Mouse (Mus musculus): ENCODE data around the gene Endod1. TPM values are rescaled to one million over a fixed set of nuclear protein-coding genes. Genes with fewer than 3 reads are reported as not detected.
"Not testable (repeated sequence)": the region's sequence is repeated elsewhere in the genome, so short reads cannot be mapped to it uniquely, and the experiment has no call there.

Gene Endod1
- polyA plus RNA-seq, 1 experiment from 2014 or later = 18.3 TPM

DNA sequence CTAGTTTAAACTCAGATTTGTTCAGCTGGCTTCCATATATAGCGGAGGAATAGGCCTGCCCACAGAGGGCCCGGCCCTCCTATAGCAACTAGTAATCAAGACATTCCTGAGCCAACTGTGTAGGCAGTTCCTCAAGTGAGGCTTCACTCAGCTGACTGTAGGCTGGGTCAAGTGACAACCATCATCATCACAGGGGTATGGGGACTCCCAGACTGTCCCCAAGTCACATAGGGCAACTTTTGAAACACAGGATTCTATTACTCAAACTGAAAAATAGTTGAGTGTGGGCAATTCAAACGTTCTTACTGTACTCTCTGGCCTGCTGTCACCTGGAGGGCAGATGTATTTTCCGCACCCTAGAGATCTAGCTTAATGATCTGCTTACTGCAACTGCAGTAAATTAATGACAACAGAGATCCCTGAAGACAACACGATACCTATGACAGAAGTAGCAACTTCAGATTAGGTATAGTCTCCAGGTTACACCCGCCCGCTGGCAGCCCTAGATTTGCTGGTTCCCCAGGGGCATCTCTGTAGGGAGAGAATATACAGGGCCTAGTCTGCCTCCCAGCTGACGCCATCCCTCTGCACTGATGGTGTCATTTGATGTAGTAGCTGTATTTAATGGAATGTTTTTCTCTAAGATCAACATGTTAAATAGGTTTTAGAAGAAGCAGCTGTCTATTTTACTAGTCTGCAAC lies 19.1 kb downstream of the Endod1 start:
- Histone ChIP-seq H3K36me3 (ENCODE audit: insufficient read depth, low read length) (no peaks in the 10 kb centered on the region), H3K9ac (ENCODE audit: low read depth, low read length) (no peak overlapping the region), H3K4me3 (replicated peaks; ENCODE audit: low read depth, low read length) (no peak overlapping the region), H3K27me3 (ENCODE audit: insufficient read depth, low read length) (no peaks in the 10 kb centered on the region), H3K9me3 (replicated peaks; ENCODE audit: low read length) (no peaks in the 10 kb centered on the region), H3K4me1 (replicated peaks; ENCODE audit: insufficient read depth, low read length) (no peaks in the 10 kb centered on the region), H3K27ac (no peak overlapping the region), H3K4me2 (ENCODE audit: low read length) (no peak overlapping the region)
- no peak for ATAC-seq (replicated peaks; ENCODE audit: low FRiP score, low read depth)
- no peak for DNase-seq (ENCODE audit: low spot score)
- no peak for TF ChIP-seq CTCF (IDR thresholded peaks at IDR 0.05; ENCODE audit: low read depth)
- WGBS = 80% methylated on average over 8 of the region's 8 CpGs

DNA sequence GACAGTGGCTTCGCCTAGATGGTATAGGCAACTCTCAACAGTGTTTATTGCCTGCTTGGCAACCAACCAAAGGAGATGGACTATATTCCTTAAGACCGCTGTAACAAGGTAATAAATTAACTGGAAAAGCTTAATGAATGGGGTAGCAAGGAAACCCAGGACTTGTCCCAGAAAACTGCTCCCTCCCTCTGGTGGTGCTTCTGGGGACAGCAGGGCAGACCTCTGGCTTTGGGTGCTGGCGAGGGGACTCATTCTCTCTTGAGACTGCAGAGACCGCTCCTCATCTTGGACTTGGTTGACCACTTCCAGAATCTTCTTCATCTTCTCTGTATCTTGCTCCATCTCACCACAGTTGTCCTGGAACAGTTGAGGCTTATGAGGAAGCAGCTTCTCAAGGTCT lies 24.3 kb downstream of the Endod1 start:
- TF ChIP-seq CTCF (IDR thresholded peaks at IDR 0.05; ENCODE audit: low read depth) = peak; percentile 62
- H3K9me3 ChIP-seq (replicated peaks; ENCODE audit: low read length) = no peaks in the 10 kb centered on the region
- H3K27me3 ChIP-seq (ENCODE audit: insufficient read depth, low read length) = no peaks in the 10 kb centered on the region
- no peaks in the 10 kb centered on the region for H3K36me3 ChIP-seq (ENCODE audit: insufficient read depth, low read length)
- no peaks in the 10 kb centered on the region for H3K4me1 ChIP-seq (replicated peaks; ENCODE audit: insufficient read depth, low read length)
- H3K27ac ChIP-seq = no peak overlapping the region
- H3K4me3 ChIP-seq (replicated peaks; ENCODE audit: low read depth, low read length) = no peak overlapping the region
- ATAC-seq (replicated peaks; ENCODE audit: low FRiP score, low read depth) (peak; percentile 59; the same call in 1 of the 2 replicates), DNase-seq (ENCODE audit: low spot score) (peak; percentile 46)
- H3K9ac ChIP-seq (ENCODE audit: low read depth, low read length) = no peak overlapping the region
- no peak overlapping the region for H3K4me2 ChIP-seq (ENCODE audit: low read length)
- WGBS = 81% methylated on average over 4 of the region's 4 CpGs

DNA sequence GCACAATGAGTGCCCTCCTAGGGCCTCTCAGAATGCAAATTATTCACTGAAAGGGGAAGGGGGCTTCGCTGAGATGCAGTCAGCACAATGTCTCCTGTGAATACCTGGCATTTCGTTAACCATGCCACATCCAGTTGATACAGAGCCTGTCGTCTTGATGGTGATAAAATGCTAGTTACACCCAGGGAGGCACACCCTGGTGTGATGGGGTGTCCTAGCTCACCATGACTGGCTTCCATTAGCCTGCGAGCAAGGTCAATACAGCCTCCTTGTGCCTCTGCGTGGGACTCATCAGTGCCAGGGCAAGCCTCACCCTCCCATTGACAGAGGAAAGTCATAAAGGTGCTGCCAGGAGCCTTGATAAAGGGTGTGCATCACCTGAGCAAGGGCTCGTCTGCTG lies 26.5 kb downstream of the Endod1 start:
- TF ChIP-seq CTCF (IDR thresholded peaks at IDR 0.05; ENCODE audit: low read depth) = no peak
- no peak overlapping the region for H3K27ac ChIP-seq
- no peaks in the 10 kb centered on the region for H3K9me3 ChIP-seq (replicated peaks; ENCODE audit: low read length)
- ATAC-seq (replicated peaks; ENCODE audit: low FRiP score, low read depth) (no peak), DNase-seq (ENCODE audit: low spot score) (no peak)
- H3K27me3 ChIP-seq (ENCODE audit: insufficient read depth, low read length) = no peaks in the 10 kb centered on the region
- H3K9ac ChIP-seq (ENCODE audit: low read depth, low read length) = no peak overlapping the region
- no peaks in the 10 kb centered on the region for H3K4me1 ChIP-seq (replicated peaks; ENCODE audit: insufficient read depth, low read length)
- no peak overlapping the region for H3K4me3 ChIP-seq (replicated peaks; ENCODE audit: low read depth, low read length)
- H3K4me2 ChIP-seq (ENCODE audit: low read length) = no peak overlapping the region
- 71% methylated on average over 6 of the region's 6 CpGs for WGBS
- no peaks in the 10 kb centered on the region for H3K36me3 ChIP-seq (ENCODE audit: insufficient read depth, low read length)

DNA sequence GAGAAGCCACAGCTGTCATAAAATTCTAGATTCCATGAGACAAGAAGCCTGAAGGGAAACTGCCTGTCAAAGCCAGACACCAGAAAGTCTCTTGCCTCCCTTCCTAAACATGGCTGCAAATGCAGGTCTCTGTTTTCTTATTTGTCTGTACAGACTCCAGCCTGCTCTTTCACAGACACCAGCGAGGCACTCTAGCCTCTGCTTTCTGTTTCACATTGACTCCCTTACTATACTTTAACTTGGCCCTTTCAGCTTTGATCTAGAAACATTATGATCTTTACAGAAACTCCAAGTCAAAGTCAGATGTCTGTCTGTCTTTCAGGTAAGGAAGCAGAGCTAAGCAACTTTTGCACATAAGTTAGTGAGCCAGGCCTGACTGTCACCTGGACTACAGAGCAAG lies 29.0 kb downstream of the Endod1 start:
- no peaks in the 10 kb centered on the region for H3K4me1 ChIP-seq (replicated peaks; ENCODE audit: insufficient read depth, low read length)
- no peak overlapping the region for H3K4me3 ChIP-seq (replicated peaks; ENCODE audit: low read depth, low read length)
- no peak for DNase-seq (ENCODE audit: low spot score)
- no peaks in the 10 kb centered on the region for H3K27me3 ChIP-seq (ENCODE audit: insufficient read depth, low read length)
- no peaks in the 10 kb centered on the region for H3K9me3 ChIP-seq (replicated peaks; ENCODE audit: low read length)
- no peak for TF ChIP-seq CTCF (IDR thresholded peaks at IDR 0.05; ENCODE audit: low read depth)
- no peak overlapping the region for H3K27ac ChIP-seq
- WGBS = 82% methylated on average over 1 of the region's 1 CpGs
- H3K4me2 ChIP-seq (ENCODE audit: low read length) = no peak overlapping the region
- H3K36me3 ChIP-seq (ENCODE audit: insufficient read depth, low read length) = no peaks in the 10 kb centered on the region
- no peak overlapping the region for H3K9ac ChIP-seq (ENCODE audit: low read depth, low read length)
- no peak for ATAC-seq (replicated peaks; ENCODE audit: low FRiP score, low read depth)

DNA sequence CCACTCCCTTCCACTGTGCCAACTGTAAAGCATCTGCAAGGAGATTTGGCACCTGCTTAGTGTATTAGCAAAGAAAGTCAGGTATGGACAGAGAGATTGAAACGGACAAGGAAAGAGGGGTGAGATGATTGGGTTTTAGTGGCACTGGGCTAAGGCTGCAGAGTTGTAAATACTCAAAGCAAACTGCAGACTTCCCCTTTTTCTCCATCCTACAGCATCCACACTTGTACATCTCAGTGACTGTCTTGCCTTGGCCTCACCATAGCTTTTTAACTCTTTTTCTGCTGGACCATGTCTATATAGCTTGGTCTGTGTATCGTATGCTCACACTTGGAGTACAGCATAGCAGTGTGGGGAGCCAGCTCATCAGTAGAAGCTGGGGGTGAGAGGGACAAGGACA lies 30.5 kb downstream of the Endod1 start:
- 77% methylated on average over 2 of the region's 2 CpGs for WGBS

DNA sequence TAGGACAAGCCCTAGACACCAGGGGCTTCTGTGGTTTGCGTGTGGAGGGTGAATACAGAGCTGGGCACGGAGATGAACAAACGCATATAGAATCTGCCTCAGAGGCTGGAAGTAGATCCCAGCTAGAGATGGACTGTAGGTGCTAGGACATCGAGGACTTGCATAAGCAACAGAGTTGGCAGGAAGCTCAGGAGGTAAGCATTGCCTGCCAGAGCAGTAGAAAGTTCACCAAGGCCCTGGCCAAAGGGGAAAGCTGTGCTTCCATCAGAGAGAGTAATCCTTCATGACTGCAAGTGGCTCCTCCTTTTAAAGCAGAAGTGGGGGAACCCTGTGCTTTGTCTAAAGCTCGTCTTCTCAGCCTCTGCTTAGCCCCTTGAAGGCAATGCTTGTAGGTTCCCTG lies 31.9 kb downstream of the Endod1 start:
- Histone ChIP-seq H3K9ac (ENCODE audit: low read depth, low read length) (no peak overlapping the region), H3K4me1 (replicated peaks; ENCODE audit: insufficient read depth, low read length) (no peaks in the 10 kb centered on the region), H3K9me3 (replicated peaks; ENCODE audit: low read length) (no peaks in the 10 kb centered on the region), H3K27me3 (ENCODE audit: insufficient read depth, low read length) (no peaks in the 10 kb centered on the region), H3K27ac (no peak overlapping the region), H3K4me2 (ENCODE audit: low read length) (no peak overlapping the region), H3K36me3 (ENCODE audit: insufficient read depth, low read length) (no peaks in the 10 kb centered on the region), H3K4me3 (replicated peaks; ENCODE audit: low read depth, low read length) (no peak overlapping the region)
- WGBS = 86% methylated on average over 5 of the region's 5 CpGs
- no peak for ATAC-seq (replicated peaks; ENCODE audit: low FRiP score, low read depth)
- DNase-seq (ENCODE audit: low spot score) = no peak
- no peak for TF ChIP-seq CTCF (IDR thresholded peaks at IDR 0.05; ENCODE audit: low read depth)

More for the DNA sequence above, 30.5 kb downstream of the Endod1 start:
- Histone ChIP-seq H3K27me3 (ENCODE audit: insufficient read depth, low read length) (no peaks in the 10 kb centered on the region), H3K9ac (ENCODE audit: low read depth, low read length) (no peak overlapping the region), H3K36me3 (ENCODE audit: insufficient read depth, low read length) (no peaks in the 10 kb centered on the region), H3K9me3 (replicated peaks; ENCODE audit: low read length) (no peaks in the 10 kb centered on the region), H3K27ac (no peak overlapping the region), H3K4me1 (replicated peaks; ENCODE audit: insufficient read depth, low read length) (no peaks in the 10 kb centered on the region), H3K4me3 (replicated peaks; ENCODE audit: low read depth, low read length) (no peak overlapping the region), H3K4me2 (ENCODE audit: low read length) (no peak overlapping the region)
- no peak for TF ChIP-seq CTCF (IDR thresholded peaks at IDR 0.05; ENCODE audit: low read depth)
- ATAC-seq (replicated peaks; ENCODE audit: low FRiP score, low read depth) (no peak), DNase-seq (ENCODE audit: low spot score) (no peak)

DNA sequence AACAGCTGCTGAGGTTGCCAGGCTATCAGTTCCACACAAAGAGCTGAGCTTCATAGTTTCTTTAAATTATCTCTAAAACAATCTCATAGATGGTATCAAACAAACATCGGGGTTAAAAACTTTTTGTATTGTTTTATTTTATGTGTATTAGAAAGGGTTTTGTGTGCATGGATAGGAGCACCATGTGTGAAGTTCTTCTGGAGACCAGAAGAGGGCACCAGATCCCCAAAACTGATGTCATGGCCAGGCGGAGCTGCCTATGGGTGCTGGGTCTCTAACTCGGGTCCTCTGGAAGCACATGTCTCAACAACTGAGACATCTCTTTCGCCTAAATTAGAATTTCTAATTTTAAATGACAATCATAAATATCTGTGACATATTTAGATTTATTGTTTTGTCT lies 32.9 kb downstream of the Endod1 start:
- H3K4me1 ChIP-seq (replicated peaks; ENCODE audit: insufficient read depth, low read length) = no peaks in the 10 kb centered on the region
- DNase-seq (ENCODE audit: low spot score) (peak; percentile 39), ATAC-seq (replicated peaks; ENCODE audit: low FRiP score, low read depth) (no peak)
- TF ChIP-seq CTCF (IDR thresholded peaks at IDR 0.05; ENCODE audit: low read depth) = peak; percentile 68
- no peak overlapping the region for H3K4me2 ChIP-seq (ENCODE audit: low read length)
- no peaks in the 10 kb centered on the region for H3K27me3 ChIP-seq (ENCODE audit: insufficient read depth, low read length)
- H3K9ac ChIP-seq (ENCODE audit: low read depth, low read length) = no peak overlapping the region
- no peak overlapping the region for H3K4me3 ChIP-seq (replicated peaks; ENCODE audit: low read depth, low read length)
- no peak overlapping the region for H3K27ac ChIP-seq
- no peaks in the 10 kb centered on the region for H3K36me3 ChIP-seq (ENCODE audit: insufficient read depth, low read length)
- WGBS = 67% methylated on average over 4 of the region's 4 CpGs
- H3K9me3 ChIP-seq (replicated peaks; ENCODE audit: low read length) = no peaks in the 10 kb centered on the region

DNA sequence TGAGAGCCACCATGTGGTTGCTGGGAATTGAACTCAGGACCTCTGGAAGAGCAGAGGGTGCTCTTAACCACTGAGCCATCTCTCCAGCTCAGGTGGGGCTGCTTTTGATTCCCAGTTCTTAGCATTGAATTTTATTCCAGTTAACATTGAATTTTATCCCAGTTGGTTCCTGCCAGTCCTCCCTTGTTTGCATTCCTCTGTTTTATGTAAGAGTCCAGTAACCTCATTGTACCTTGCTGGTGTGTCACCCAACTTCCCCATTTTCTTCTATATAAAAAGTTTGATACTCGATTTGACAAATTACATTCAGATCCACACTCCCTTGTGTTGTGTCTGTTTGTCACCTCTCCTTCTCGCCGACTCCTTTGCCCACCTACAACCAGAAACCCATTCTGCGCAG lies 35.4 kb downstream of the Endod1 start:
- 89% methylated on average over 4 of the region's 4 CpGs for WGBS
- H3K4me1 ChIP-seq (replicated peaks; ENCODE audit: insufficient read depth, low read length); H3K27me3 ChIP-seq (ENCODE audit: insufficient read depth, low read length); H3K4me3 ChIP-seq (replicated peaks; ENCODE audit: low read depth, low read length); H3K4me2 ChIP-seq (ENCODE audit: low read length); DNase-seq (ENCODE audit: low spot score); H3K36me3 ChIP-seq (ENCODE audit: insufficient read depth, low read length); H3K9me3 ChIP-seq (replicated peaks; ENCODE audit: low read length); H3K27ac ChIP-seq; H3K9ac ChIP-seq (ENCODE audit: low read depth, low read length); ATAC-seq (replicated peaks; ENCODE audit: low FRiP score, low read depth): not testable (repeated sequence)

Data from kidney, postnatal 0 days (tissue).